Mouse (Mus musculus) embryonic facial prominence, embryonic 11.5 days (tissue): ENCODE measurements around the gene Grk2. TPM values are rescaled to one million over a fixed set of nuclear protein-coding genes. Genes with fewer than 3 reads are reported as not detected.
A peak's percentile ranks its signal among the peaks of the same experiment; 100 is the strongest.

Experiments
- ATAC-seq: fragments of 200-750 bp; cut with Nextera tagmentation; replicated peaks from 2 replicates; pipeline ENCODE4 v1.8.0; 2017; ENCODE audit warnings: low read depth; ENCODE audit not compliant: insufficient number of reproducible peaks, low FRiP score, low TSS enrichment
- DNase-seq: peaks from one replicate; pipeline ENCODE4 v3.0.0-alpha.2; 2015; ENCODE audit warnings: low spot score
- H3K27ac ChIP-seq: fragments of 300-500 bp; sonication (generic); replicated peaks from 2 replicates; pipeline ENCODE4 v1.5.1; 2014; ENCODE audit warnings: mild to moderate bottlenecking, low read depth, low read length, control low read depth
- H3K27me3 ChIP-seq: fragments of 300-500 bp; sonication (generic); 2 replicates; pipeline ENCODE4 v1.6.1; 2014; ENCODE audit warnings: mild to moderate bottlenecking, low read length, moderate library complexity, mixed read lengths; ENCODE audit not compliant: control insufficient read depth, insufficient read depth
- H3K36me3 ChIP-seq: fragments of 300-500 bp; sonication (generic); replicated peaks from 2 replicates; pipeline ENCODE4 v1.6.1; 2014; ENCODE audit warnings: low read depth, mild to moderate bottlenecking, low read length, moderate library complexity, mixed read lengths; ENCODE audit not compliant: control insufficient read depth, insufficient read depth
- H3K4me1 ChIP-seq: fragments of 300-500 bp; sonication (generic); 2 replicates; pipeline ENCODE4 v1.6.1; 2014; ENCODE audit warnings: low read length, mixed read lengths; ENCODE audit not compliant: control insufficient read depth, insufficient read depth
- H3K4me2 ChIP-seq: fragments of 300-500 bp; sonication (generic); 2 replicates; pipeline ENCODE4 v1.6.1; 2014; ENCODE audit warnings: low read depth, mild to moderate bottlenecking, control low read depth, low read length, moderate library complexity
- H3K4me3 ChIP-seq: fragments of 300-500 bp; sonication (generic); 2 replicates; pipeline ENCODE4 v1.5.1; 2014; ENCODE audit warnings: low read depth, low read length, control low read depth
- H3K9ac ChIP-seq: fragments of 300-500 bp; sonication (generic); replicated peaks from 2 replicates; pipeline ENCODE4 v1.6.1; 2014; ENCODE audit warnings: mild to moderate bottlenecking, control low read depth, low read length
- H3K9me3 ChIP-seq: fragments of 300-500 bp; sonication (generic); replicated peaks from 2 replicates; pipeline ENCODE4 v1.6.1; 2016; ENCODE audit warnings: mild to moderate bottlenecking, low read length, inconsistent platforms, mixed read lengths; ENCODE audit not compliant: control insufficient read depth
- WGBS: fragments of 180-500 bp; shearing (Covaris S2); extraction: QIAGEN DNeasy Blood & Tissue Kit; methylation state at CpG from one replicate; pipeline ENCODE4 v1.1.7; 2014; 5-methylcytosine and 5-hydroxymethylcytosine counted together
- polyA plus RNA-seq: library from polyadenylated mRNA; unstranded; fragments of >200 nt; fragmentation: Nextera tagmentation; extraction: Ambion mirVana; gene quantifications from 2 replicates; pipeline ENCODE4 v1.2.1, GENCODE M21; 2014

Gene Grk2
- polyA plus RNA-seq, 1 experiment from 2014 or later = 18.9 TPM

GRCm38 (mm10) chr19:4315223-4315944, 9.4 kb upstream of the Grk2 start:
- H3K4me3 ChIP-seq = no peak overlapping the region
- H3K4me1 ChIP-seq = no peaks in the 10 kb centered on the region
- H3K36me3 ChIP-seq = peaks cover 25% of the 10 kb centered on the region
- no peak for ATAC-seq
- H3K9me3 ChIP-seq = no peaks in the 10 kb centered on the region
- DNase-seq = no peak
- no peak overlapping the region for H3K4me2 ChIP-seq
- no peak overlapping the region for H3K27ac ChIP-seq
- no peaks in the 10 kb centered on the region for H3K27me3 ChIP-seq
- H3K9ac ChIP-seq = no peak overlapping the region
- WGBS = 79% methylated on average over 6 of the region's 6 CpGs

- no peak overlapping the region; the same call in 1 of the 2 replicates for H3K9ac ChIP-seq
- H3K36me3 ChIP-seq = no peaks in the 10 kb centered on the region
- H3K4me2 ChIP-seq = no peak overlapping the region
- DNase-seq (peak; percentile 81), ATAC-seq (no peak)
- H3K4me3 ChIP-seq = no peak overlapping the region
- H3K9me3 ChIP-seq = no peaks in the 10 kb centered on the region
- H3K4me1 ChIP-seq = no peaks in the 10 kb centered on the region
- no peak overlapping the region for H3K27ac ChIP-seq
- H3K27me3 ChIP-seq = no peaks in the 10 kb centered on the region
Observed at GRCm38 (mm10) chr19:4309776-4310185, 3.8 kb upstream of the Grk2 start.

GRCm38 (mm10) chr19:4309302-4309701, 3.3 kb upstream of the Grk2 start:
- H3K4me1 ChIP-seq = peaks cover 4% of the 10 kb centered on the region; the same call in 1 of the 2 replicates
- no peaks in the 10 kb centered on the region for H3K27me3 ChIP-seq
- no peaks in the 10 kb centered on the region for H3K9me3 ChIP-seq
- no peak for ATAC-seq
- no peak overlapping the region for H3K4me3 ChIP-seq
- H3K36me3 ChIP-seq = no peaks in the 10 kb centered on the region
- no peak overlapping the region for H3K27ac ChIP-seq
- no peak overlapping the region for H3K4me2 ChIP-seq
- H3K9ac ChIP-seq = no peak overlapping the region
- no peak for DNase-seq
- WGBS = 94% methylated on average over 4 of the region's 4 CpGs

GRCm38 (mm10) chr19:4305491-4306189, 382 bp downstream of the Grk2 start:
- ATAC-seq = peak; percentile 20
- under 1% methylated on average over 62 of the region's 68 CpGs for WGBS
- peak overlapping the region; percentile 89 for H3K4me2 ChIP-seq
- H3K4me3 ChIP-seq = peak overlapping the region; percentile 96
- H3K4me1 ChIP-seq = peaks cover 23% of the 10 kb centered on the region
- no peaks in the 10 kb centered on the region for H3K9me3 ChIP-seq
- no peaks in the 10 kb centered on the region for H3K27me3 ChIP-seq
- H3K9ac ChIP-seq = peak overlapping the region; percentile 96
- H3K36me3 ChIP-seq = no peaks in the 10 kb centered on the region
- peak; percentile 71 for DNase-seq
- H3K27ac ChIP-seq = peak overlapping the region; percentile 62

GRCm38 (mm10) chr19:4304871-4305321, 1.1 kb downstream of the Grk2 start:
- Histone ChIP-seq H3K4me1 (peaks cover 23% of the 10 kb centered on the region), H3K27me3 (no peaks in the 10 kb centered on the region), H3K9me3 (no peaks in the 10 kb centered on the region), H3K36me3 (no peaks in the 10 kb centered on the region), H3K4me3 (peak overlapping the region; percentile 96), H3K4me2 (peak overlapping the region; percentile 89), H3K27ac (no peak overlapping the region), H3K9ac (no peak overlapping the region; the same call in 1 of the 2 replicates)
- DNase-seq = no peak
- WGBS = 53% methylated on average over 4 of the region's 4 CpGs
- no peak for ATAC-seq

DNA sequence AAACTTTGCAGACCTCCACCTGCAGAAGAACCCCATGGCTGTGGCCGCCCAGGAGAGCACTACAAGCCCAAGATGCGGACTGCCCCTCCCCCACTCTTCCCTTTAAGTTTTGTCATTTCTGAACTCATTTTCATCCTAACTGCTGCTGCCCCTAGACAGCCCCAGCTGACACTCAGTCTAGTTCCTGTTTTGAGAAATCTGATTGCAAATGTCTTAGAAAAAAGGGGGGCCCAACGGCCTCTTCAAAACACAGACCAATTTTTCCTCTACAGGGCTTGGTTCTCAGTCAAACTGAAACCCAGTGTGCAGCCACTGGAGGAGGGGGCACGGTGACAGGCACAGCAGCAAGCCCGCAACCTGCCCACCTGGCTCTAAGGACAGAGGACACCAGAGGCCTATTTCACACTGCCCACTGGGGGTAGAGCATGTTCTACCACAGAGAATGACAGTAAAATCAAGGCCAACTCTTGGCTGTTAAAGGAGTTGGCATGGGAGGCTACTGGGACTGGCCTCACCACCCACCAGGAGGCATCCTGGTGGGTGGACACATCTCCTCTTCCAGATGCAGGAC, 1.7 kb downstream of the Grk2 start:
- 74% methylated on average over 5 of the region's 5 CpGs for WGBS
- peaks cover 23% of the 10 kb centered on the region for H3K4me1 ChIP-seq

GRCm38 (mm10) chr19:4303640-4303995, 2.4 kb downstream of the Grk2 start:
- 92% methylated on average over 5 of the region's 5 CpGs for WGBS
- DNase-seq = no peak
- H3K9ac ChIP-seq = no peak overlapping the region
- no peaks in the 10 kb centered on the region for H3K36me3 ChIP-seq
- H3K27me3 ChIP-seq = no peaks in the 10 kb centered on the region
- H3K4me2 ChIP-seq = no peak overlapping the region
- H3K4me3 ChIP-seq = no peak overlapping the region
- H3K9me3 ChIP-seq = no peaks in the 10 kb centered on the region
- no peak for ATAC-seq
- H3K4me1 ChIP-seq = peaks cover 23% of the 10 kb centered on the region
- H3K27ac ChIP-seq = no peak overlapping the region

More for the DNA sequence above, 1.7 kb downstream of the Grk2 start:
- Histone ChIP-seq H3K27ac (no peak overlapping the region), H3K9me3 (no peaks in the 10 kb centered on the region), H3K27me3 (no peaks in the 10 kb centered on the region), H3K4me2 (peak overlapping the region; percentile 89), H3K9ac (no peak overlapping the region; the same call in 1 of the 2 replicates), H3K36me3 (no peaks in the 10 kb centered on the region), H3K4me3 (peak overlapping the region; percentile 96)
- ATAC-seq = no peak
- DNase-seq = no peak
